Mouse (Mus musculus) CH12.LX (cell line): ENCODE data around the gene Copa. TPM values are rescaled to one million over a fixed set of nuclear protein-coding genes. Genes with fewer than 3 reads are reported as not detected.

ENCODE experiments used
- DNase-seq: peaks from one replicate; pipeline ENCODE4 v3.0.0-alpha.2; 2013; ENCODE audit errors: extremely low read depth
- H3K27ac ChIP-seq: 2 replicates; pipeline ENCODE4 v1.5.1; 2012; ENCODE audit warnings: low read depth, mild to moderate bottlenecking, control low read depth, moderate library complexity; ENCODE audit not compliant: insufficient read depth
- H3K27me3 ChIP-seq: replicated peaks from 2 replicates; pipeline ENCODE3; 2012; ENCODE audit warnings: inconsistent platforms
- H3K36me3 ChIP-seq, 2 experiments: replicated peaks in 1 of 2; 2 replicates each; pipeline versions ENCODE3 to v1.6.1; 2012; ENCODE audit warnings: inconsistent platforms in 1 of 2, low read length in 1 of 2, mild to moderate bottlenecking in 1 of 2, mixed read lengths in 1 of 2, moderate library complexity in 1 of 2; ENCODE audit not compliant: control insufficient read depth in 1 of 2, insufficient read depth in 1 of 2
- H3K4me1 ChIP-seq, 2 experiments: 2 replicates each; pipeline ENCODE4 v1.6.1; 2012; ENCODE audit warnings: inconsistent platforms in 1 of 2, moderate library complexity in 1 of 2; ENCODE audit not compliant: insufficient read depth in 2 of 2, control insufficient read depth in 1 of 2
- H3K4me2 ChIP-seq: 2 replicates; pipeline ENCODE4 v1.6.1; 2012; ENCODE audit warnings: low read depth, mild to moderate bottlenecking, control low read depth; ENCODE audit not compliant: poor library complexity, insufficient read depth, severe bottlenecking
- H3K4me3 ChIP-seq, 3 experiments: fragments of 150-350 bp in 1 of 3; sonication (generic) in 1 of 3; replicated peaks in 1 of 3; 2 replicates each; pipeline versions ENCODE3 to v1.5.1; 2011 to 2012; ENCODE audit warnings: low read depth in 2 of 3, low read length in 2 of 3, mild to moderate bottlenecking in 2 of 3, moderate library complexity in 2 of 3, control low read depth in 1 of 3, improper control_type of control experiment in 1 of 3, inconsistent platforms in 1 of 3, mixed read lengths in 1 of 3; ENCODE audit not compliant: poor library complexity in 1 of 3
- H3K79me2 ChIP-seq: replicated peaks from 2 replicates; pipeline ENCODE4 v1.6.1; 2012; ENCODE audit warnings: mild to moderate bottlenecking, moderate library complexity; ENCODE audit not compliant: control insufficient read depth, poor library complexity, insufficient read depth, severe bottlenecking; ENCODE audit errors: extremely low read depth
- H3K9ac ChIP-seq: 2 replicates; pipeline ENCODE4 v1.6.1; 2012; ENCODE audit warnings: low read depth, mild to moderate bottlenecking, control low read depth, moderate library complexity; ENCODE audit not compliant: insufficient read depth
- H3K9me3 ChIP-seq: replicated peaks from 2 replicates; pipeline ENCODE3; 2012; ENCODE audit warnings: low read length, inconsistent platforms, mixed read lengths
- CHD2 ChIP-seq: IDR thresholded peaks from 2 replicates; pipeline ENCODE4 v1.6.1; 2011; ENCODE audit warnings: low read length, improper control_type of control experiment
- ELF1 ChIP-seq: IDR thresholded peaks from 2 replicates; pipeline ENCODE4 v1.6.1; 2014; ENCODE audit warnings: low read depth, mild to moderate bottlenecking, inconsistent platforms, low read length, improper control_type of control experiment
- EP300 ChIP-seq: IDR thresholded peaks from 2 replicates; pipeline ENCODE4 v1.6.1; 2011; ENCODE audit warnings: low read length, improper control_type of control experiment
- ETS1 ChIP-seq: conservative IDR thresholded peaks from 2 replicates; pipeline ENCODE4 v1.6.1; 2012; ENCODE audit warnings: low read depth, mild to moderate bottlenecking, inconsistent platforms, low read length, improper control_type of control experiment, moderate library complexity
- IRF4 ChIP-seq: IDR thresholded peaks from 2 replicates; pipeline ENCODE4 v1.6.1; 2014; ENCODE audit warnings: low read depth, mild to moderate bottlenecking, inconsistent platforms, low read length, improper control_type of control experiment
- JUN ChIP-seq: IDR thresholded peaks from 2 replicates; pipeline ENCODE4 v1.6.1; 2011; ENCODE audit warnings: low read depth, mild to moderate bottlenecking, low read length, improper control_type of control experiment, moderate library complexity; ENCODE audit not compliant: insufficient read depth
- JUND ChIP-seq: conservative IDR thresholded peaks from 2 replicates; pipeline ENCODE4 v1.6.1; 2011; ENCODE audit warnings: low read depth, low read length, improper control_type of control experiment
- MEF2A ChIP-seq: IDR thresholded peaks from 2 replicates; pipeline ENCODE4 v1.6.1; 2014; ENCODE audit warnings: low read depth, mild to moderate bottlenecking, inconsistent platforms, low read length, improper control_type of control experiment, borderline replicate concordance
- MYC ChIP-seq: IDR thresholded peaks from 2 replicates; pipeline ENCODE4 v1.6.1; 2011; ENCODE audit warnings: low read depth, mild to moderate bottlenecking, improper control_type of control experiment, low read length
- NELFE ChIP-seq: IDR thresholded peaks from 2 replicates; pipeline ENCODE4 v1.6.1; 2011; ENCODE audit warnings: low read depth, low read length, improper control_type of control experiment
- PAX5 ChIP-seq: IDR thresholded peaks from 2 replicates; pipeline ENCODE4 v1.6.1; 2012; ENCODE audit warnings: low read length, inconsistent platforms, mixed read lengths
- POLR2A ChIP-seq: IDR thresholded peaks from 2 replicates; pipeline ENCODE4 v1.6.1; 2011; ENCODE audit warnings: low read depth, mild to moderate bottlenecking, improper control_type of control experiment, low read length
- RCOR1 ChIP-seq: conservative IDR thresholded peaks from 2 replicates; pipeline ENCODE4 v1.6.1; 2012; ENCODE audit warnings: low read depth, mild to moderate bottlenecking, inconsistent platforms, low read length, improper control_type of control experiment
- SMC3 ChIP-seq: IDR thresholded peaks from 2 replicates; pipeline ENCODE4 v1.6.1; 2011; ENCODE audit warnings: low read depth, low read length, improper control_type of control experiment
- TBP ChIP-seq: conservative IDR thresholded peaks from 2 replicates; pipeline ENCODE4 v1.6.1; 2011; ENCODE audit warnings: low read depth, low read length, improper control_type of control experiment
- UBTF ChIP-seq: IDR thresholded peaks from 2 replicates; pipeline ENCODE4 v1.6.1; 2012; ENCODE audit warnings: low read depth, mild to moderate bottlenecking, inconsistent platforms, low read length, improper control_type of control experiment, moderate library complexity
- USF2 ChIP-seq: conservative IDR thresholded peaks from 2 replicates; pipeline ENCODE4 v1.6.1; 2011; ENCODE audit warnings: low read depth, low read length, improper control_type of control experiment
- ZC3H11A ChIP-seq: IDR thresholded peaks from 2 replicates; pipeline ENCODE4 v1.6.1; 2012; ENCODE audit warnings: low read depth, mild to moderate bottlenecking, inconsistent platforms, low read length, improper control_type of control experiment
- ZKSCAN1 ChIP-seq: IDR thresholded peaks from 2 replicates; pipeline ENCODE4 v1.6.1; 2012; ENCODE audit warnings: low read depth, inconsistent platforms, low read length, improper control_type of control experiment, borderline replicate concordance
- ZNF384 ChIP-seq: IDR thresholded peaks from 2 replicates; pipeline ENCODE4 v1.6.1; 2012; ENCODE audit warnings: low read depth, low read length, improper control_type of control experiment, inconsistent platforms
- dilution Hi-C: fragments of 300-500 bp; cut with MboI; formaldehyde crosslinking; loops from 2 replicates; pipeline ENCODE4 v1.14.3; 2020; ENCODE audit warnings: low sequenced_read_pairs; ENCODE audit not compliant: extremely low pct_unique_long_range_greater_than_20kb, extremely low pct_ligation_motif_present
- in situ Hi-C: fragments of 300-500 bp; cut with MboI; formaldehyde crosslinking; loops from 3 replicates; pipeline ENCODE4 v1.14.3; 2019; ENCODE audit warnings: low sequenced_read_pairs, low pct_ligation_motif_present, low pct_unique_long_range_greater_than_20kb, mixed read lengths
- polyA plus RNA-seq: library from polyadenylated mRNA; unstranded; fragments of >175 nt; gene quantifications from 2 replicates; pipeline ENCODE4 v1.2.1, GENCODE M21; 2012; ENCODE audit warnings: low read depth; ENCODE audit not compliant: insufficient read length
- total RNA-seq, 2 experiments: library from RNA; depleted of rRNA; stranded (reverse); fragments of 300-350 nt in 1 of 2; fragments of >200 nt in 1 of 2; gene quantifications; 2 replicates each; pipeline ENCODE4 v1.2.3; 2012 to 2014

The Copa gene
- total and polyA plus RNA-seq, 3 experiments, result 157 to 165 (median 158) TPM

DNA sequence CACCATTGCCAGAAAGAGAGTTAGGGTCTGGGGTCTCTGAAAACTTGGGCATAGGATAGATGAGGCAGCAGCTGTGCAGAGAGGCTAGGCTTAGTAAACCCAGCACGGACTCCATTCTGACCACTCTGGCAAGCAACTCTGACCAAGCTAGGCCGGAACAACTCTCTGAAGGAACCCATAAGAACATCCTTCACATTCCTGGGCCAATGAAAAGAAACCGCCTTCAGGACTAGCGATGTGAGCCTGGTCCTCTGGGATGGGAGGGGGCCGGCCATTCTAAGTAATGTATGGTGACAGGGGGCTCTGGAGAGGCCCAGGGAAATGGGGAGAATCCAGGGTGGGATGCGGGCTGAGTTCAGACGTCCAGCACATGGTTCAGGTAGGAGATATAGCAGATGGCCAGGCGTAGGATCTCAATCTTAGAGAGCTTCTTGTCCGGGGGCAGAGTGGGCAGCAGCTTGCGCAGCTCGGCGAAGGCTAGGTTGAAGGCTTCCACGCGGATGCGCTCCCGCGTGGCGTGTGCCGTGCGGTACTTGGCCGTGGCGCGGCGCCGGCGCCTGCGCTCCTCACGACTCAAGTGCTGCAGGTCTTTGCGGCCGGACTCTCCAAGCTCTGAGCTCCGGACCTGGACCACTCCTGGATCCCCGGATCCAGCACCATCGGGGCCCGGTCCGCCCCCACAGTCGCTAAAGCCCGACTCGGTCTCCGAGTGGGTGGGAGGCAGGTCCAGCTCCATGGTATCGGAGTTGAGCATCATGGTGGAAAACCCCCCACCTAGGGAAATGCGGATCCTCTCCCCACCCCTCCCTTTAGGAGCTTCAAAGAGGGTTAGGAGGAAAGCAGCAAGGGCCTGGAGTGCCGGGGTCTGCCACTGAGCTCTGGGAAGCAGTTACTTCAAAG is 28.5 kb upstream of the Copa start:
- Histone ChIP-seq H3K27ac (no peak overlapping the region), H3K4me1 (peaks cover 1 to 22% of the 10 kb centered on the region in 2 experiments; a peak in 3 of 4 replicates), H3K9ac (no peak overlapping the region), H3K36me3 (no peaks in the 10 kb centered on the region), H3K9me3 (no peaks in the 10 kb centered on the region), H3K4me3 (no peak overlapping the region), H3K4me2 (no peak overlapping the region), H3K79me2 (no peaks in the 10 kb centered on the region), H3K27me3 (no peaks in the 10 kb centered on the region)
- in situ Hi-C loops (no loop called here), dilution Hi-C loops (no loop called here)
- no peak for DNase-seq
- TF ChIP-seq SMC3, result no peak
- TF ChIP-seq CHD2, result no peak
- no peak for TF ChIP-seq ZKSCAN1
- TF ChIP-seq ELF1, result no peak
- no peak for TF ChIP-seq POLR2A
- no peak for TF ChIP-seq ETS1
- no peak for TF ChIP-seq MEF2A
- TF ChIP-seq JUND, result no peak
- no peak for TF ChIP-seq USF2
- TF ChIP-seq RCOR1, result no peak
- TF ChIP-seq NELFE, result no peak
- no peak for TF ChIP-seq MYC

- no peak overlapping the region for H3K27ac ChIP-seq
- TF ChIP-seq CHD2 (no peak), EP300 (no peak), IRF4 (no peak), TBP (no peak), ETS1 (no peak), USF2 (no peak), ZC3H11A (no peak), ZNF384 (no peak), RCOR1 (no peak), JUN (no peak), PAX5 (no peak), UBTF (no peak), JUND (no peak)
- H3K9me3 ChIP-seq, result no peaks in the 10 kb centered on the region
- no peaks in the 10 kb centered on the region for H3K27me3 ChIP-seq
- dilution Hi-C loops, result no loop called here
- H3K79me2 ChIP-seq, result no peaks in the 10 kb centered on the region
- no peak overlapping the region for H3K9ac ChIP-seq
- peaks cover 0 to 1% of the 10 kb centered on the region in 2 experiments for H3K36me3 ChIP-seq
- no peak for DNase-seq
- H3K4me1 ChIP-seq, result peaks cover 15 to 34% of the 10 kb centered on the region in 2 experiments
- in situ Hi-C loops, result no loop called here
- no peak overlapping the region for H3K4me3 ChIP-seq
- no peak overlapping the region for H3K4me2 ChIP-seq
Measured at GRCm38 (mm10) chr1:172056251-172056650, 26.1 kb upstream of the Copa start.
